Mouse (Mus musculus) heart, embryonic 14.5 days (tissue): ENCODE measurements at regions not wholly inside any gene's neighbourhood (a gene's known extent, or its start where the extent isn't known, plus 50 kb on each side); places are given as distances from the start of the nearest gene placed in this dataset.
"Not testable (repeated sequence)": the region's sequence is repeated elsewhere in the genome, so short reads cannot be mapped to it uniquely, and the experiment has no call there.

Experiments used
- ATAC-seq: fragments of 200-750 bp; cut with Nextera tagmentation; 2 replicates; pipeline ENCODE4 v1.8.0; 2017; ENCODE audit warnings: low read depth, moderate TSS enrichment; ENCODE audit not compliant: insufficient number of reproducible peaks, insufficient read depth, low FRiP score
- H3K27ac ChIP-seq, 2 experiments: fragments of 200-500 bp in 1 of 2; fragments of 300-500 bp in 1 of 2; sonication (generic) in 1 of 2; replicated peaks in 1 of 2; 2 replicates each; pipeline ENCODE4 v1.5.1; 2012 to 2014; ENCODE audit warnings: low read depth in 2 of 2, low read length in 2 of 2, control low read depth in 1 of 2, mild to moderate bottlenecking in 1 of 2, mixed read lengths in 1 of 2; ENCODE audit not compliant: control insufficient read depth in 1 of 2, insufficient read depth in 1 of 2
- H3K27me3 ChIP-seq: fragments of 300-500 bp; sonication (generic); 2 replicates; pipeline ENCODE4 v1.6.1; 2014; ENCODE audit warnings: mild to moderate bottlenecking, low read length, control low read depth; ENCODE audit not compliant: control insufficient read depth, insufficient read depth
- H3K36me3 ChIP-seq: fragments of 300-500 bp; sonication (generic); 2 replicates; pipeline ENCODE4 v1.6.1; 2014; ENCODE audit warnings: mild to moderate bottlenecking, control low read depth, low read length, mixed read lengths; ENCODE audit not compliant: control insufficient read depth, insufficient read depth
- H3K4me1 ChIP-seq, 2 experiments: fragments of 200-500 bp in 1 of 2; fragments of 300-500 bp in 1 of 2; sonication (generic) in 1 of 2; 2 replicates each; pipeline ENCODE4 v1.6.1; 2012 to 2014; ENCODE audit warnings: low read length in 2 of 2, control low read depth in 1 of 2, mixed read lengths in 1 of 2; ENCODE audit not compliant: control insufficient read depth in 2 of 2, insufficient read depth in 2 of 2
- H3K4me2 ChIP-seq: fragments of 300-500 bp; sonication (generic); 2 replicates; pipeline ENCODE4 v1.6.1; 2014; ENCODE audit warnings: mild to moderate bottlenecking, low read length
- H3K4me3 ChIP-seq, 2 experiments: fragments of 200-500 bp in 1 of 2; fragments of 300-500 bp in 1 of 2; sonication (generic) in 1 of 2; 2 replicates each; pipeline ENCODE4 v1.5.1; 2012 to 2014; ENCODE audit warnings: low read length in 2 of 2, mild to moderate bottlenecking in 2 of 2, control low read depth in 1 of 2, low read depth in 1 of 2, moderate library complexity in 1 of 2; ENCODE audit not compliant: control insufficient read depth in 1 of 2, insufficient read depth in 1 of 2
- H3K9ac ChIP-seq: fragments of 300-500 bp; sonication (generic); 2 replicates; pipeline ENCODE4 v1.6.1; 2014; ENCODE audit warnings: mild to moderate bottlenecking, low read length
- H3K9me3 ChIP-seq: fragments of 300-500 bp; sonication (generic); 2 replicates; pipeline ENCODE4 v1.6.1; 2016; ENCODE audit warnings: low read length, control low read depth; ENCODE audit not compliant: control insufficient read depth
- WGBS: fragments of 180-500 bp; shearing (Covaris S2); extraction: QIAGEN DNeasy Blood & Tissue Kit; methylation state at CpG from one replicate; pipeline ENCODE4 v1.1.7; 2014; 5-methylcytosine and 5-hydroxymethylcytosine counted together

DNA sequence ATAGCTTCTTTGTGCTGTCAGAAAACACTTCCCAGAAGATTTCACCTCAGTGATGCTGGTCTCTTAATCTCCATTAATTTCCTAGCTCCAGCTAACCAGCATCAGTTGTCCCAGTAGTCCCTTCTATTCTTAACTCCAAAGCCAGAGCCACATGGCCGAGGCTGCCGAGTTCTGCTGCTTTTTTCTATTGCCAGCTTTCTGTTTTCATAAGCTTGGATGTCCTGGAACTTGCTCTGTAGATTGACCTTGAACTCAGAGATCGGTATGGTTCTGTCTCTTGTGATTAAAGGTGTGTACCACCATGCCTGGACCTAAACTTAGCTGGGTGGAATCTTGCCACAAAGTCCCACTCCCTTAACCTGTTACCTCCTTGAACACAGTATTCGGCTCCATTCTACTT lies 155.8 kb upstream of the Peli2 start:
- H3K4me1 ChIP-seq, H3K27ac ChIP-seq, H3K4me2 ChIP-seq, H3K36me3 ChIP-seq, ATAC-seq, H3K9me3 ChIP-seq, H3K27me3 ChIP-seq, H3K9ac ChIP-seq, H3K4me3 ChIP-seq: not testable (repeated sequence)
- WGBS = 71% methylated on average over 4 of the region's 4 CpGs

DNA sequence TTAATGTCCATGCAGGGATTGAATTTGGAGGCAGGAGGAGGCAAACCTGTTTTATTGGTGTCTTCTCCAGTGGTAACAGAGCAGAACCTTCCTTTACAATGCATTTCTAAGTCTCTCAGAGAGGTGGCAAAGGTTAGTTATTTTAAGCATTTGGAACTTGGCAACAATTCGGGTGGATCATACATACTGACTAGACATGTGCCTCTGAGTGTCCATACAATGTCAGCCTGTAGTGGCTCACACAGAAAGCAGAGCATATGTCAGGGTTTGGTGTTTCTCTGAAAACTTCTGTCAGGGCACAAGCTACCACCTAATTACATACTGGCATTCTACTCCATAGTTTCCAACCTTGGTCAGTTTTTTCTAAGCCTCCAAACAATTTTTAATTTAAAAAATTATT lies 150.8 kb upstream of the Peli2 start:
- Histone ChIP-seq H3K9ac (no peak overlapping the region), H3K4me3 (no peak overlapping the region), H3K27ac (no peak overlapping the region), H3K36me3 (no peaks in the 10 kb centered on the region), H3K4me1 (no peaks in the 10 kb centered on the region), H3K4me2 (no peak overlapping the region), H3K9me3 (no peaks in the 10 kb centered on the region), H3K27me3 (no peaks in the 10 kb centered on the region)
- no peak for ATAC-seq
- WGBS = 28% methylated on average over 1 of the region's 1 CpGs

DNA sequence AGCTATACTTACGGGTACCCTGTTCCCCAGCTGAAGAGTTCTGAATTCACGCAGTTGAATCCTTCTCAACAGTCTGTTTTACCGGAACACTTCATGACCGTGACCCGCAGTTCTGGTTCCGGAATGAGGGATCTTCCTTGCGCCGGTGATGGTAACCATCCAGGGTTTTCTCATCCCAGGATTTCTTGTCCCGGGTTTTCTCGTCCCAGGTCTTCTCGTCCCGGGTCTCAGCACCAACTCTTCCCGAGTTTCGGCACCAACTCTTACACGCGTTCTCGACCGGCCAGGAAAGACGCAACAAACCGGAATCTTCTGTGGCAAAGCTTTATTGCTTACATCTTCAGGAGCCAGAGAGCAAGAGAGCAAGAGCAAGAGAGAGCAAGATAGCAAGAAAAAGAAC lies 147.5 kb upstream of the Peli2 start:
- H3K9ac ChIP-seq, H3K4me1 ChIP-seq, H3K27me3 ChIP-seq, ATAC-seq, H3K4me2 ChIP-seq, H3K27ac ChIP-seq, H3K9me3 ChIP-seq, H3K36me3 ChIP-seq, H3K4me3 ChIP-seq: not testable (repeated sequence)
- 93% methylated on average over 20 of the region's 20 CpGs for WGBS

DNA sequence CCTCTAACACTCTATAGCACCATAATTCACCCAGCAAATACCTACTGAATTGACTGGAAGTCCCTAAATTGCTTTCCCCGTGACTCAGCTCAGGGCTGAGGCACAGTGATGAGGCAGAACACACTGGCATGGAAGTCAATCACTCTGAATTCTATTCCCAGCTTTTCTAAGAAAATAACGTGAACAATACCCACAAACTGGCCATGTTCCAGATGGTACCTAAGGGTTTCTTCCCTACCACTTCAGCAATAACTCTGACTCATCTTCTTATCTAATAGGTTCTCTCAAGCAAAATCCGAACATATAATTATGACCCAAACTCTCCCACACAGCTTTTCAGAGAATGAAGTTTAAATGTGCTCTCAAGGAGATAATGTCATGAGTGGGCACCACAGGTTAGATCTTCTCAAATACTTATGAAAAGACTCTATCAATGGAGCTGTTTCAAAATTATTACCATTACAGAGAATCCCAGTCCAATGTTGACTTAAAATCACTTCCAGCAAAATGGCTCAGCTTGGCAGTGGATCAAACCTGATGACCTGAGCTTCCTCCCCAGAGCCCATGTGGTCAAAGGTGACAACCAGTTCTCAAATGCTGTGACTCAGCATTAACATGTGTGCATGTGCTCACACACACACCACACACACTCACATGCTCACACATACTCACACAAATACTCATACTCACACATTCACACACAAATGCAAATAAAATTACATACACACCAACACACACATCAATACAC lies 137.5 kb upstream of the Peli2 start:
- 65% methylated on average over 3 of the region's 3 CpGs for WGBS
- Histone ChIP-seq H3K9me3 (0 out of 2 replicates have a peak, but pooled peaks cover 5% of the 10 kb centered on the region), H3K4me1 (no peaks in the 10 kb centered on the region; a peak in 1 of 4 replicates), H3K4me2 (no peak overlapping the region), H3K27me3 (no peaks in the 10 kb centered on the region), H3K4me3 (no peak overlapping the region), H3K36me3 (no peaks in the 10 kb centered on the region), H3K27ac (no peak overlapping the region), H3K9ac (no peak overlapping the region)
- ATAC-seq = no peak

DNA sequence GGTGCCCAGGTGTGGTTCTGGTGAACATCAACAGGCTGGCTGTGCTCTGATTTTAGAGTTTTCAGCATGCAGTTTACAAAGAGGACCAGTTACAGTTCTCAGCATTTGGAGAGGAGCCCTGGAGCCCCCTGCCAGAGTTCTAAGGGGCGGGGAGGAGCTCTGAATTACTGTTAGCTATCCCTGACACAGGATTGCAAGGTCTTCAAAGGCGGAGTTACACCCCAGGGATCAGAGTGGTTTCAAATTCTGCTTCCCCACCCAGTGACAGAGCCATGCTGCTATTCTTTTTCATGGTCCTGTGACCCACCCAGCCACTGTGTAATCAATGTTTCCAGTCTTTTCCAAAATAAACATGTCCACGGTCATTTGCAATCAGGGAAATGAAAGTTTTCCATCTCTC lies 134.1 kb upstream of the Peli2 start:
- H3K9ac ChIP-seq = no peak overlapping the region
- H3K4me2 ChIP-seq = no peak overlapping the region
- 0 out of 2 replicates have a peak, but pooled peaks cover 5% of the 10 kb centered on the region for H3K9me3 ChIP-seq
- no peak overlapping the region for H3K4me3 ChIP-seq
- no peak overlapping the region for H3K27ac ChIP-seq
- no peaks in the 10 kb centered on the region for H3K27me3 ChIP-seq
- no peaks in the 10 kb centered on the region; a peak in 1 of 4 replicates for H3K4me1 ChIP-seq
- ATAC-seq = no peak
- no peaks in the 10 kb centered on the region for H3K36me3 ChIP-seq
- WGBS = 18% methylated on average over 3 of the region's 3 CpGs

DNA sequence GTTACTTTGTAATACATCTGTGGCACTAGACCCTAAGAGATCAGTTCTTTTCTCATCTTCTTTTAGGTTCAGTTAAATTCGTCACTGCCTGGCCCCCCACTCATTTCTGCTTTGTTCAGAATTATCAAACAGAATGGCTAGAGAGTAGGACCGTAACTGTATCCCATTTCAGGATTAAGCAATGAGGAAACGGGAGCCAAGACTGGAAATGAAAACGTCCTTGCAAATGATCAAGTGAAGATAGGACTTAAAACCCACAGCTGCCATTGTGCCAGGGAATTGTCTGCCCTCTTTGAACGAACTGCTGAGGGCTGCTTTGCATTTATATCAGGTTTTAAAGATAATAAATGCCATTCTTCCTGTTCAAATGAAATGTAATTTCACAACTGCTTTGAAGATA lies 133.7 kb upstream of the Peli2 start:
- Histone ChIP-seq H3K27ac (no peak overlapping the region), H3K4me2 (no peak overlapping the region)

DNA sequence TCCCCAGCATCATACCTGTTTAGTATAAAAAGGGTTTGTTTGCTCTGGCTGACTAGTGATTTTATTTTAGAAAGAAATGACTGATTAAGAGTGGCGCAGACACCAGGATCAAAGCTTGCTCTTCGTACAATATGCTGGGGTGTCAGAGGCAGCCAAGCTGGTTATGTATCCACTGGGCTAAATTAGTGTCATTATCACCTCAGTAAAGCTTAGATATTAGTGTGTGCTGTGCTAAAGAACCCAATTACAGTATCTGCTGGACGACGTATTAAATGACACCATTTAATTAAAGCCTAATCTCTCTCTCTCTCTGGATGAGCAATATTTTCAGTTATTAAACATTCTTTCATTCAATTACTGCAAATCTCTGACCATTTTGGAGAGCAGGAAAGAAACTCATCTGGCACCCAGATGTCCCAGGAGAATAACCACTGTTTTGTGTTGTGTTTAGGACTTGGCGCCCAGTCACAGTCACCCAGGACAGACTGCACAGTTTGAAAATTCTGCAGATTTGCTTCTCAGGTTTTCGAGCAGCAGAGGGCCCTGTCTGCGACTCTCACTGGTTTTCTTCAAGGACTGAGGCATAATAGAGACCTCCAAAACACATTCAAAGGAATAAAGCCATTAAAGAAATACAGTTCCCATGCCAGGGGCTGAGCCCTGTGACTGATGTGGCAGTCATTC lies 133.1 kb upstream of the Peli2 start:
- 75% methylated on average over 7 of the region's 7 CpGs for WGBS

More for the DNA sequence above, 133.7 kb upstream of the Peli2 start:
- Histone ChIP-seq H3K36me3 (no peaks in the 10 kb centered on the region), H3K4me3 (no peak overlapping the region), H3K4me1 (no peaks in the 10 kb centered on the region; a peak in 1 of 4 replicates), H3K9ac (no peak overlapping the region), H3K9me3 (0 out of 2 replicates have a peak, but pooled peaks cover 5% of the 10 kb centered on the region), H3K27me3 (no peaks in the 10 kb centered on the region)
- 31% methylated on average over 5 of the region's 5 CpGs for WGBS
- ATAC-seq = no peak

More for the DNA sequence above, 133.1 kb upstream of the Peli2 start:
- Histone ChIP-seq H3K9ac (no peak overlapping the region), H3K27me3 (no peaks in the 10 kb centered on the region), H3K4me1 (no peaks in the 10 kb centered on the region; a peak in 1 of 4 replicates), H3K9me3 (0 out of 2 replicates have a peak, but pooled peaks cover 5% of the 10 kb centered on the region), H3K4me3 (no peak overlapping the region), H3K27ac (no peak overlapping the region), H3K4me2 (no peak overlapping the region), H3K36me3 (no peaks in the 10 kb centered on the region)
- no peak for ATAC-seq
